Mouse (Mus musculus): Measurements from ENCODE around the gene Adamtsl2. TPM values are rescaled to one million over a fixed set of nuclear protein-coding genes. Genes with fewer than 3 reads are reported as not detected.

Gene Adamtsl2
- 1.7 and 2.1 TPM in 2 replicates for polyA plus RNA-seq (2015; fragmentation: Nextera tagmentation; extraction: Ambion mirVana)

GRCm38 (mm10) chr2:27079152-27079584, at the start of gene Adamtsl2:
TSS of gene Adamtsl2 (plus strand) at chr2:27079379.
- Histone ChIP-seq H3K9me3 (ENCODE audit: control insufficient read depth, low read length) (no peaks in the 10 kb centered on the region), H3K4me1 (ENCODE audit: control insufficient read depth, insufficient read depth, low read length) (peaks cover 14% of the 10 kb centered on the region; the same call in 1 of the 2 replicates), H3K27ac (ENCODE audit: low read length) (peak within 1 kb of the TSS; percentile 27; the same call in 1 of the 2 replicates), H3K4me2 (ENCODE audit: low read depth, low read length) (peak within 1 kb of the TSS; percentile 7; the same call in 1 of the 2 replicates), H3K9ac (ENCODE audit: low read depth, low read length) (no peak within 1 kb of the TSS), H3K4me3 (ENCODE audit: low read length) (no peak within 1 kb of the TSS), H3K27me3 (replicated peaks; ENCODE audit: control insufficient read depth, insufficient read depth, low read length) (no peaks in the 10 kb centered on the region), H3K36me3 (ENCODE audit: control insufficient read depth, insufficient read depth, low read length) (no peaks in the 10 kb centered on the region)
- 3% methylated on average over 10 of the region's 10 CpGs for WGBS
- peak; percentile 78 for ATAC-seq

DNA sequence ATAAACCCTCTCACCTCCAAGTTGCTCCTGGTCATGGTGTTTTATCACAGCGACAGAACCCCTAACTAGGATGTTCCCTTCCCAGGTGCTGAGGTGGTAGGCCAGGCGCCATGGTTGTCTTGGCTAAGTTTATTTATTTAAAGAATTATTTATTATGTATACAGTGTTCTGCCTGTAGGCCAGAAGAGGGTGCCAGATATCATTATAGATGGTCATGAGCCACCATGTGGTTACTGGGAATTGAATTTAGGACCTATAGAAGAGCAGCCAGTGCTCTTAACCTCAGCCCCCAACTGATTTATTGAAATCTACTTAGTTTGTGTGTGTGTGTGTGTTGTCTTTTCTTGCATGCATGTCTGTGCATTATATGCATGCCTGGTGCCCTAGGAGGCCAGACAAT, 46.8 kb upstream of the Adamtsl2 start:
- no peaks in the 10 kb centered on the region; the same call in 1 of the 2 replicates for H3K27me3 ChIP-seq (replicated peaks; ENCODE audit: control insufficient read depth, insufficient read depth, low read length)
- WGBS: 55% methylated on average over 2 of the region's 2 CpGs

DNA sequence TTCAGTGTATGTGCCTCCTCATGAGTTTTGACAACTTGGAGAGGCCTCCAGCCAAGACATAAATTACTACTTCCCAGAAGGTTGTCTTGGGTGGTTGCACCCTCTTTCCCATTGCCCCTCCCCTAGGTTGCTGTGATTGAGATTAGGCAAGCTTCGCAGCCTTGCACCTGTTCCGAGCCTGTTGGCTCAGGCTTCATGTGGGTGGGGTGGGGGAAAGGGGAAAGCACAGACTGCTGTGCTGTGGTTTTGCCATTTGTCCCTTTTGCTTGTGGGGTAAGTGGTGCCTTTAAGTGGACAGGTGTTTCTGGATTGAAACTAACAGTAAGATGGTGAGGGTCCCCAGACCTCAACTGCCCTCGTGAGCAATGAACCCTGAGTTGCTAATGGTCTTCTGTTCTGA, 43.2 kb upstream of the Adamtsl2 start:
- Histone ChIP-seq H3K4me2 (ENCODE audit: low read depth, low read length) (no peak overlapping the region), H3K36me3 (ENCODE audit: control insufficient read depth, insufficient read depth, low read length) (no peaks in the 10 kb centered on the region), H3K4me3 (ENCODE audit: low read length) (no peak overlapping the region), H3K9me3 (ENCODE audit: control insufficient read depth, low read length) (no peaks in the 10 kb centered on the region), H3K27me3 (replicated peaks; ENCODE audit: control insufficient read depth, insufficient read depth, low read length) (no peaks in the 10 kb centered on the region), H3K27ac (ENCODE audit: low read length) (no peak overlapping the region), H3K9ac (ENCODE audit: low read depth, low read length) (no peak overlapping the region), H3K4me1 (ENCODE audit: control insufficient read depth, insufficient read depth, low read length) (no peaks in the 10 kb centered on the region)
- no peak for ATAC-seq
- WGBS: 57% methylated on average over 3 of the region's 3 CpGs

More for the DNA sequence above, 46.8 kb upstream of the Adamtsl2 start:
- no peak overlapping the region for H3K27ac ChIP-seq (ENCODE audit: low read length)
- ATAC-seq: no peak
- no peaks in the 10 kb centered on the region for H3K9me3 ChIP-seq (ENCODE audit: control insufficient read depth, low read length)
- H3K4me3 ChIP-seq (ENCODE audit: low read length): no peak overlapping the region
- peaks cover 4% of the 10 kb centered on the region; the same call in 1 of the 2 replicates for H3K4me1 ChIP-seq (ENCODE audit: control insufficient read depth, insufficient read depth, low read length)
- no peaks in the 10 kb centered on the region for H3K36me3 ChIP-seq (ENCODE audit: control insufficient read depth, insufficient read depth, low read length)
- H3K4me2 ChIP-seq (ENCODE audit: low read depth, low read length): no peak overlapping the region
- H3K9ac ChIP-seq (ENCODE audit: low read depth, low read length): no peak overlapping the region

DNA sequence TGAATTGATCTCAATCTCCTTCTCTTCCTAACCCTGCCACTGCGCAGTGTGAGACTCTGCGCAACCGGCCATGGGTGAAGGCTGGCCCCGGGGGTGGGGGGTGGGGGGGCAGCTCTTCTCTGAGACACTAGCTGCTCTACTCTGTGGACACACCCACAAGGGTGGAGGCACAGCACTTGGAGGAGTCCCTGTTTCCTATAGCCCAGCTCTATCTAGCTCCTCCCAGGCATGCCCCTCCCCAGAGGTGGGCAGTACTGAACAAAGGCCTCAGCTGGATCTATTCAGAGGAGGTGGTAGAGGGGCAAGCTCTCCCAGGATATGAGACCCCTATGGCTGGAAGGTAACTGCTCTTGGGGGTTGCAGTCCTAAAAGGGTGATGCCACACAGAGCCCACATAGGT, 42.2 kb upstream of the Adamtsl2 start:
- no peaks in the 10 kb centered on the region for H3K36me3 ChIP-seq (ENCODE audit: control insufficient read depth, insufficient read depth, low read length)
- H3K4me1 ChIP-seq (ENCODE audit: control insufficient read depth, insufficient read depth, low read length): no peaks in the 10 kb centered on the region
- H3K27ac ChIP-seq (ENCODE audit: low read length): no peak overlapping the region
- H3K27me3 ChIP-seq (replicated peaks; ENCODE audit: control insufficient read depth, insufficient read depth, low read length): no peaks in the 10 kb centered on the region
- WGBS: 60% methylated on average over 4 of the region's 4 CpGs
- no peak overlapping the region for H3K9ac ChIP-seq (ENCODE audit: low read depth, low read length)
- no peak overlapping the region for H3K4me2 ChIP-seq (ENCODE audit: low read depth, low read length)
- H3K9me3 ChIP-seq (ENCODE audit: control insufficient read depth, low read length): no peaks in the 10 kb centered on the region
- H3K4me3 ChIP-seq (ENCODE audit: low read length): no peak overlapping the region
- no peak for ATAC-seq

GRCm38 (mm10) chr2:27038596-27038995, 40.6 kb upstream of the Adamtsl2 start:
- no peak for ATAC-seq
- Histone ChIP-seq H3K36me3 (ENCODE audit: control insufficient read depth, insufficient read depth, low read length) (no peaks in the 10 kb centered on the region), H3K9me3 (ENCODE audit: control insufficient read depth, low read length) (no peaks in the 10 kb centered on the region), H3K27me3 (replicated peaks; ENCODE audit: control insufficient read depth, insufficient read depth, low read length) (no peaks in the 10 kb centered on the region), H3K4me3 (ENCODE audit: low read length) (no peak overlapping the region), H3K4me1 (ENCODE audit: control insufficient read depth, insufficient read depth, low read length) (no peaks in the 10 kb centered on the region), H3K9ac (ENCODE audit: low read depth, low read length) (no peak overlapping the region), H3K4me2 (ENCODE audit: low read depth, low read length) (no peak overlapping the region), H3K27ac (ENCODE audit: low read length) (no peak overlapping the region)
- 0% methylated on average over 3 of the region's 3 CpGs for WGBS

GRCm38 (mm10) chr2:27039286-27039685, 39.9 kb upstream of the Adamtsl2 start:
- H3K9ac ChIP-seq (ENCODE audit: low read depth, low read length): no peak overlapping the region
- H3K9me3 ChIP-seq (ENCODE audit: control insufficient read depth, low read length): no peaks in the 10 kb centered on the region
- H3K4me1 ChIP-seq (ENCODE audit: control insufficient read depth, insufficient read depth, low read length): no peaks in the 10 kb centered on the region
- H3K4me3 ChIP-seq (ENCODE audit: low read length): no peak overlapping the region
- 9% methylated on average over 1 of the region's 1 CpGs for WGBS
- no peaks in the 10 kb centered on the region for H3K27me3 ChIP-seq (replicated peaks; ENCODE audit: control insufficient read depth, insufficient read depth, low read length)
- no peak overlapping the region for H3K4me2 ChIP-seq (ENCODE audit: low read depth, low read length)
- no peaks in the 10 kb centered on the region for H3K36me3 ChIP-seq (ENCODE audit: control insufficient read depth, insufficient read depth, low read length)
- ATAC-seq: no peak
- no peak overlapping the region for H3K27ac ChIP-seq (ENCODE audit: low read length)

DNA sequence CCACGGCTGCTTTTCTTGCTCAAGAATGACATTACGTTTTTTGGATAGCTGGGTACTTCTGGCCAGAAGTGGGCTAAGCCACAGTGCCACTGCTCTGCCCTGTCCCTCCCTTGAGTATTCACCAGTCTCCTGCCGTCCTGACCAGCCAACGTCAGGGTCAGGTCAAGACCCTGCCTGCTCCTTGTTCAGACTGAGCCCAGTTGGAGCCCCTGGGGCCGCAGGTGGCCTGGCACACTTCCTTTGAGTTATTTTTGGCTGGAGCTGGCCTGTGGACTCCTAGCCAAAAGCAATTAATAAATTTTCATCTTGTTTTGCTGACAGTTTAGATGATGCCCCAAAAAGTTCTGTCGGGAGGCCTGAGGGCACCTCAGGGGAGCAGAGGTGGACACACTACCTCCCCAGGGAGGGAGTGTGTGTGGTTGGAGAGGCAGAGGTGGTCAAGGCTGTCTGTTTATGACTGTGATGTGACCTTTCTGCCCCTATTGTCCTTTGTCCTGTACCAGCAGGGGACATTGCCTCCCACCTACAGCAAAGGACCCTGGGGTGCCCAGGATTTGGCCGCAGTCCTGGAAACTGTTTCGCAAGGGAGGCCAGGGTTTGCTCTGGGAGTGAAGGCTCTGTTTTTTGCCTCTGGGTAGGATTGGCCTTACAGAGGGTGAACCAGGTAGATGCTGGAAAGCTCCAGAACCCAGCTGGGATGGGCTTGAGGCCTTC, 36.9 kb upstream of the Adamtsl2 start:
- 68% methylated on average over 8 of the region's 8 CpGs for WGBS
- Histone ChIP-seq H3K36me3 (ENCODE audit: control insufficient read depth, insufficient read depth, low read length) (no peaks in the 10 kb centered on the region), H3K27me3 (replicated peaks; ENCODE audit: control insufficient read depth, insufficient read depth, low read length) (no peaks in the 10 kb centered on the region), H3K4me2 (ENCODE audit: low read depth, low read length) (no peak overlapping the region), H3K27ac (ENCODE audit: low read length) (no peak overlapping the region), H3K4me1 (ENCODE audit: control insufficient read depth, insufficient read depth, low read length) (no peaks in the 10 kb centered on the region), H3K4me3 (ENCODE audit: low read length) (no peak overlapping the region), H3K9me3 (ENCODE audit: control insufficient read depth, low read length) (no peaks in the 10 kb centered on the region), H3K9ac (ENCODE audit: low read depth, low read length) (no peak overlapping the region)
- ATAC-seq: no peak

DNA sequence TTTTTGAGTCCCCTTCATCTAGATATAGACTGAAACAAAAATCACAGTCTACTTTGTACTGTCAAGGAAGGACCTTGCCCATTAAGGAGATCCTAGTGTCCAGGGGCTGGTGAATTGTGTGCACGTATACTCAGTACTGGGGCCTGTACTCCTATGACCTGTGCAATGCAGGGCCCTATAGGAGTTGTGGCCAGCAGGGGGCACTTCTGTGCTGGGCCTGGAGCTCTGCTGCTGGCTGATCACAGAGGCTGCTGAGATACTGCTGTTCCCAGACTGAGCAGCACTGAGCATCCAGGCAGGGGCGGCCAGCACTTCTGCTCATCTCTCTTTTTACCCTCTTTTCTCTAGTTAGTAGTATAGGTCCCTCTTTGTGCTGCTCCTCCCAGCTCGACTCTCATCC, 35.7 kb upstream of the Adamtsl2 start:
- H3K27ac ChIP-seq (ENCODE audit: low read length): no peak overlapping the region
- peak; percentile 62; the same call in 1 of the 2 replicates for ATAC-seq
- H3K36me3 ChIP-seq (ENCODE audit: control insufficient read depth, insufficient read depth, low read length): no peaks in the 10 kb centered on the region
- 22% methylated on average over 3 of the region's 3 CpGs for WGBS
- H3K9ac ChIP-seq (ENCODE audit: low read depth, low read length): no peak overlapping the region
- no peaks in the 10 kb centered on the region for H3K9me3 ChIP-seq (ENCODE audit: control insufficient read depth, low read length)
- H3K4me3 ChIP-seq (ENCODE audit: low read length): no peak overlapping the region
- no peaks in the 10 kb centered on the region for H3K27me3 ChIP-seq (replicated peaks; ENCODE audit: control insufficient read depth, insufficient read depth, low read length)
- no peak overlapping the region for H3K4me2 ChIP-seq (ENCODE audit: low read depth, low read length)
- no peaks in the 10 kb centered on the region for H3K4me1 ChIP-seq (ENCODE audit: control insufficient read depth, insufficient read depth, low read length)

DNA sequence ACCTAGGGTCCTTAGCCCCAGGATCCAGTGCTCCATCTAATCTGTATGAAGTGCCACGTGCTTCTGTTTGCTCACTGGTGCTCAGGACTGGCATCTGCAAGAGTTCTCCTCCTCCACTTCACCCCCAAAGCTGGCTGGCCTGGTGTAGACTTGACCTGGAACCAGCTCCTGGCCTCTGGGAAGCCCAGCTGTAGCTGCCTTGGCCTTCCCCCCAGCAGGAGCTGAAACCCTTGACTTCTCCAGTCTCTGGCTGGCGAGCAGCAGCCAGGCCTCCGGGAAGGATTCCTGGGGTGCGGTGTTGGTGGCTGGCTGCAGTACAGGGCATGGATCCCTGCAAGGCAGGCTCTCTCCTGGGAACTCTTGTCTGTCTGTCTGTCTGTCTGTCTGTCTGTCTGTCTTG, 35.0 kb upstream of the Adamtsl2 start:
- H3K36me3 ChIP-seq (ENCODE audit: control insufficient read depth, insufficient read depth, low read length): no peaks in the 10 kb centered on the region
- 86% methylated on average over 4 of the region's 4 CpGs for WGBS
- H3K9ac ChIP-seq (ENCODE audit: low read depth, low read length): no peak overlapping the region
- no peaks in the 10 kb centered on the region for H3K27me3 ChIP-seq (replicated peaks; ENCODE audit: control insufficient read depth, insufficient read depth, low read length)
- H3K4me3 ChIP-seq (ENCODE audit: low read length): no peak overlapping the region
- H3K4me1 ChIP-seq (ENCODE audit: control insufficient read depth, insufficient read depth, low read length): no peaks in the 10 kb centered on the region
- no peaks in the 10 kb centered on the region for H3K9me3 ChIP-seq (ENCODE audit: control insufficient read depth, low read length)
- no peak for ATAC-seq
- no peak overlapping the region for H3K4me2 ChIP-seq (ENCODE audit: low read depth, low read length)
- no peak overlapping the region for H3K27ac ChIP-seq (ENCODE audit: low read length)

DNA sequence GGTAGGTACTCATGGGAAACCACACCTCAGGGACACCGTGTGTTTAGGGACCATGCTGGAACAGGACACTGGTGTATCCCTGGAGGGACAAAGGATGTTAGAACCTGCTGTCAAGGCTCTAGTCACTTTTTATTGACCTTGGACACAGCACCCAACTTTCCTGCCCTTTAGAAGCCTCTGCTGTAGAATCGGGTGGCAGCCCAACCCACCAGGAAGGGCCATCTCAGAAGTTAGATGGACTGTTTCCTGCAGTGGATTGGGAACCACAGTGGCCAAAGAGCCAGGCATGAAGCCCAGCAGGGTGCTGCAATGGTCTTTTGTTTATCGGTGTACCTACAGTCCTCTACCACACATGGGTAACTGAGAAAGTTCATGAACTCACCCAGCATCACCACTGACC, 34.5 kb upstream of the Adamtsl2 start:
- no peaks in the 10 kb centered on the region for H3K27me3 ChIP-seq (replicated peaks; ENCODE audit: control insufficient read depth, insufficient read depth, low read length)
- ATAC-seq: no peak
- no peaks in the 10 kb centered on the region for H3K4me1 ChIP-seq (ENCODE audit: control insufficient read depth, insufficient read depth, low read length)
- H3K4me2 ChIP-seq (ENCODE audit: low read depth, low read length): no peak overlapping the region
- H3K4me3 ChIP-seq (ENCODE audit: low read length): no peak overlapping the region
- WGBS: 73% methylated on average over 3 of the region's 3 CpGs
- H3K27ac ChIP-seq (ENCODE audit: low read length): no peak overlapping the region
- no peaks in the 10 kb centered on the region for H3K9me3 ChIP-seq (ENCODE audit: control insufficient read depth, low read length)
- no peaks in the 10 kb centered on the region for H3K36me3 ChIP-seq (ENCODE audit: control insufficient read depth, insufficient read depth, low read length)
- no peak overlapping the region for H3K9ac ChIP-seq (ENCODE audit: low read depth, low read length)
